Mouse (Mus musculus) frontal cortex, postnatal 10 days (tissue): ENCODE data around the gene Trim26.
"Not testable (repeated sequence)": the region's sequence is repeated elsewhere in the genome, so short reads cannot be mapped to it uniquely, and the experiment has no call there.

Source experiments
- DNase-seq, 2 experiments: peaks; one replicate each; pipeline ENCODE4 v3.0.0; 2022; ENCODE audit warnings: low spot score in 2 of 2, mixed read lengths in 1 of 2

The Trim26 gene

DNA sequence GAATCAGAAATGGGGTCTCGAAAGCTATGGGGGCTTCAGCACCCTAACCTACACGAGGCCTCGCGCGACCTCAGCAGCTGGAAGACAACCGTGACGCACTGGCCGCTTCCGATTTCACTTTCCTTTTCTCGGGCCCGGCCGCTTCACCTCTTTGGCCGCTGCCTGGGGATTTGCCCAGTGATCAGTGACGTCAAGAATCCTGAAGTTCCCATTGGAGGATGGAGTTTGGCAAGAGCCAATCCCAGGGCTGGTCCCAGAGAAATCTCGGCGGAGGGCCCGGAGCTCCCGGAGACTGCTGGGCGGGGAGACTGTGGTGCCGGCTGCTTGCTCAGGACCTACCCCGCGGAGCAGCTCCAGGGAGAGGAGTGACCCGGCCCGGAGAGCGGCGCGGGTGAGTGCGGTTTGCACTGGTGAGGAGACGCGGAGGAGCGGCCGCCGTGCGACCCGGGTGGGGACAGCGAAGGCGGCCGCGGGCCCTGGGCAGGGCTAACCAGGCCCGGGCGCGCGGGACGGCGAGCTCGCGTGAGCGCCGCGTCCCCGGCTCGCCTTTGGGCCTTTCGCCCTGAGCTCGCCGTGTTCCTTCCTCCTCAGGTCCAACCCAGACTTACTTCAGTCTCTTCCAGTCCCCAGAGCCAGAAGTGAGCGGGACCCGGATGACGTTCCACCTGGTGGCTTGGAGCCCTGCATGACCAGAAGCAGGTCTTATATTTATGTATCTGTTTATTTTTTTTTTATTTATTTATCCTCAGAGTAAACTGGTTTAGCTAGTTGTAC is at the start of gene Trim26:
Trim26 (plus strand) TSS at position 261 of the 774 bp plus-strand sequence.
- DNase-seq = peak; percentile 91 to 96

DNA sequence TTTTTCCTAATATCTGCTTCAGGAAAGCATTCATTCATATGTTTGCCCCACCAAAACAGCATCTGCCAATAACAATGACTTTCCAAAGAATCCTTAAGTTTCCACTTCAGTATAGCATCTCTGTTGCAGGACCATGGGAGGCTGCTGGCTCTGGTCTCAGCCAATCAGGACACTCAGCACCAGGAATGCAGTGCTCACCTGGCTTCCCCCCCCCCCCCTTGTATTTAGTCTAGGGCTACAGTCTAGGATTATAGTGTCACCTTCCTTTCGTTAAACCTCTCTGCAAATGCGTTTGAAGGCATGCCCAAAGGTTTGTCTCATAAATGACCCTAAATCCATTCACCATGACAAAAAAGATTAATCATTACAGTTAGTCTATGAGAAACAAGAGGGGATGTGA is 48.6 kb upstream of the Trim26 start:
- no peak for DNase-seq

- DNase-seq = peak; percentile 69 to 73
Measured at GRCm38 (mm10) chr17:36788801-36789200, 48.1 kb upstream of the Trim26 start.

- DNase-seq = no peak
Measured at GRCm38 (mm10) chr17:36799493-36799892, 37.4 kb upstream of the Trim26 start.

- DNase-seq = not testable (repeated sequence)
Measured at GRCm38 (mm10) chr17:36799921-36800462, 36.9 kb upstream of the Trim26 start.

DNA sequence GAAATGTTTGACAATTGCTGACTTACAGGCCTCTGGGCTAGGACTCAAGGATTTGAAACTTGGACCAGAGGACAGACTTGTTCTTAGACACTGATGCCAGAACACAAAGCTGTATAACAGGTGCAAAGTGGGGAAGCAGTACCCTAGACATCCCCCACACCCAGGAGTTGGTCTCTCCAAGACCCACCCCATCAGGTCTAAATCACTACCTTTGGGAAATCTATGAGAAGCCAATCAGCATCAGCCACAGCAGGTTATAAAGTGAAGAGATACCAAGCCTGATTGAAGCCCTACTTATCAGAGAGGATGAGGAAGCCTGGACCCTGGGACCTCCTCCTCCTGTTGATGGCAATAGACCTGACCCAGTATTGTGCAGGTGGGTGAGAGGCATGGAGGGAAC is 25.1 kb upstream of the Trim26 start, which contains the start of gene H2-M10.6:
H2-M10.6 (plus strand) TSS at position 301 of the 400 bp plus-strand sequence.
- DNase-seq = no peak

GRCm38 (mm10) chr17:36824005-36824404 is 12.9 kb upstream of the Trim26 start:
- DNase-seq = peak in 1 of 2 experiments; percentile 44

DNA sequence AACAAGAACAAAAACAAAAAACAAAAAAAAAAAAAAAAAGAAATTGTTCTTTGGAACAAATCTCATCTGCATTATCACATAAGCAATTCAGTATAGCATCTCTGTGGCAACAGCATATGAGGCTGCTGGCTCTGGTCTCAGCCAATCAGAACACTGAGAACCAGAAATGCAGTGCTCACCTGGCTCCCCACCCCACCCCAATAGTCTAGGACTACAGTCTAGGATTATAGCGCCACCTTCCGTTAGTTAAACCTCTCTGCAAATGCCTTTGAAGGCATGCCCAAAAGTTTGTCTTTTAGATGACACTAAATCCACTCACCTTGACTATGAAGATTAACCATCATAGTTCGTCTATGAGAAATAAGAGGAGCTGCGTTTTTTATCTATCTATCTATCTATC is 11.4 kb upstream of the Trim26 start:
- DNase-seq = no peak

DNA sequence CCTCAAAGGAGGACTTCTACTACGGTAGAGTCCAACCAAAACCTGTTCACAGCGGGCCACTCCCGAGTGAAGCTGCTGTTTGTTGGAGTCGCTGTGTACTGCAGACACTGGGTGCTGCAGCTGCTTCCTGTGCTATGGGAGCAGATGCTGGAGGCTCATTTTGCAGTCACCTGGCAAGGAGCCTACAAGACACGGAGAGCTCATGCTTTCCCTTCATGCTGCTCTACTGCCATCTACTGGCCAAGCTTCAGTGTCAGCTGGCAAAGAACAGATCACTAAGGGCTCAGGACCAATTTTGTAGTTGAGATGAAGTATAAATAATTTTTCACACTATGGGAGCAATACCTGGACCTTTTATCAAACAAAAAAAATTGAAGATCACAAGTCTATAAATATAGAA is 10.9 kb upstream of the Trim26 start:
- DNase-seq = peak; percentile 78 to 82

- no peak for DNase-seq
Measured at GRCm38 (mm10) chr17:36828488-36828887, 8.4 kb upstream of the Trim26 start.

- DNase-seq = no peak
Measured at GRCm38 (mm10) chr17:36830470-36830869, 6.5 kb upstream of the Trim26 start.

DNA sequence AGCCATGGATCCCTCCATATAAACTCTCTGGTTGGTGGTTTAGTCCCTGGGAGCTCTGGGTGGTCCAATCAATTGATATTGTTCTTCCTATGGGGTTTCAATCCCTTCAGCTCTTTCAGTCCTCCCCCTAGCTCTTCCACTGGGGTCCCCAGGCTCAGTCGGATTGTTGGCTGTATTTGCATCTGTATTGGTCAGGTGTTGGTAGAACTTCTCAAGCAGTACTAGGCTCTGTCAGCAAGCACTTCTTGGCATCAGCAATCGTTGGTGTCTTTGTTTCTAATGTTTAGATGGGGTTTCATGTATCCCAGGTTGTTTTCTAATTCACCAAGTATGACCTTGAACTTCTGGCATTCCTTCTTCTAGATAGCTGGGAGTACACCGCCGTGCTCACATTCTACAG is 4.2 kb upstream of the Trim26 start:
- DNase-seq = no peak

DNA sequence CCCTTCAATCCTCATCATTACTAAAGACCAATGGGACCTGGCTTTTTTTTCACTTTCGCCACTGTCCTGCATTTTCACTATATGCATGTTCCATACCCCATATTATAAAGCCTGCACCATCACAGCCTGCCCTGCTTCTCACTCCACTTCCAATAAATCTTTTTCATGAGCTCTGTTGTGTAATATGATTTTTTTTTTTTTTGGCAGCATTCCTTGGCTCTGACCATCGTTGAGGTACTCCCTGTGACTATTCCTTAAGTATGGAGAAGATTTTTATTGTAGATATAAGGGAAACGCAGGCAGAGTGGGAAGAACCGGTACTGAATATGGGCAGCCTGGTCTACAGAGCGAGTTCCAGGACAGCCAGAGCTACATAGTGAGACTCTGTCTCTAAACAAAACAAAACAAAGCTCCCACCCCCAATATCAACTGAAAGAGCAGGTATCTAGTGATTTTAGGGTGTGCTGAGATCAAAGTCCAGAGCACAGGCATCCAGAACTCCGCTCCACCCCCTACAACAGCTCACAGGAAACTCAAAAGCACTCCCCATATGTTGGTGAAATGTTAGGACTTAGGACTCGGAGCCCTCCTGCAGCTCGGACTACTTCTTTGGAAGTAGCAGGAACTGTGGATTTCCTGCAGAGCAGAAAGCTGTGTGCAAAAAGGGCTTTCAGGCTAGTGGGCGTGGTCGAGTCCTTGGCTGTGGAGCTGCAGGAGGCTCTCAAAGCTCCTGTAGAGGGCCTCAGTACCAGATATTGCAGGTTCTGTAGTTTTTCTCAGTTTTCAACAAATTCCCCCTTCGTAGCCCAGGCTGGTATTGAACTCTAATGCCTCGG is 1.1 kb upstream of the Trim26 start:
- DNase-seq = peak; percentile 41 to 52

DNA sequence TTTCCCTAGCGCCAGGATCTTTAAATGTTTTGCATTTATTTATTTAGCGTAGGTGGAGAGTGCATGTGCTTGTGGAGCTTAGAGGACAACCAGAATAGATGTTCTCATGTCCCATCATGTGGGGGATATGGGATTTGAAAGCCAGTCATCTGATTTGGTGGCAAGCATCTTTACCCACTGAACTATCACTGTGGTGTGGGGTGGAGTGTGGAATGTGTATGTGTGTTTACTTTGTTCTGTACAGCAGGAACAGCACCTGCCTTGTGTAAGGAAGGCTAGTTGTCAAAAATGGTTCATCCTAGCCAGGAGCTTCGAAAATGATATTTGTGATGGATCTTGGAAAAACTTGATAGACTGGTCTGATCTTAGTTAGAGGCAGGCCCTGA is 514 bp upstream of the Trim26 start:
- DNase-seq = no peak

- no peak for DNase-seq
Measured at GRCm38 (mm10) chr17:36839001-36839400, 2.1 kb downstream of the Trim26 start.

GRCm38 (mm10) chr17:36839931-36840330 is 3.0 kb downstream of the Trim26 start:
- no peak for DNase-seq

GRCm38 (mm10) chr17:36840961-36841445 is 4.1 kb downstream of the Trim26 start:
- DNase-seq = no peak

DNA sequence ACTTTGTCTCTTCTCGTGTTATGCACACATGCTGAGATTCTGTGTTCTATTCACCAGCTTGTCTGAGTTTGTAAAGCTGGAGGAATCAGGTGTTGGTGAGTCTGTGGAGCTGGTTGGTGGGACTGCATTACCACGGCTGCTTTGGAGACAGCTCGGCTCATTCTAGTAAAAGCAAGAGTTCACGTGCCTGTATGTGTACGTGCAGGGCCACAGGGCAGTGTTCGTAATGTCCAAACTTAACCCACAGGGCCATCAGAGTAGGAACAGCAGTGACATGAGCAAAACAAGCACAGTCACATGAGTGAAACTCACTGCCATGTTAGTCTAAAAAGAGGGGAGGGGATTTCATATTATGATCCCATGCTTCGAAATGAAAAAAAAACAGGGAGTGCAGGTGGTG is 6.8 kb downstream of the Trim26 start:
- no peak for DNase-seq

DNA sequence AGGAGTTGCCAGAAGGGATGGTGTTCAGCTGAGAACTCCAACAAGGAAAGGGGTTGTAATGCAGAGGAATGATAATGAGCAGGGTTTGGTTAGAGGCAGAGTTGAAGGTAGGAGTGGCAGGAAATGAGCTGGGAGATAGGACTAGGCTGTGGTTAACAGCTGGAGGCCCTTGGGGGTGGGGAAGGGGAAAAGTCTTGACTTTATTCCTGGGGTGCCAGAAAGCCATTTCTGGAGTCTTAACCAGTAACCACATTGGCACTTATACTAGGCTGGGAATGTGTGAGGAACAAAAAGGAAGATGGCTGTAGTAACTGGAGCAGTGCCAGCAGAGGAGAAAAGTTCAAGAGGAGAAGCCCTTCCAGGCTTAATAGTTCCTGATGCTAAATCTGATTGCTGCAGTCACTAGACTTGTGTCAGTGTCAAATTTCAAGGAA is 7.4 kb downstream of the Trim26 start:
- no peak for DNase-seq

DNA sequence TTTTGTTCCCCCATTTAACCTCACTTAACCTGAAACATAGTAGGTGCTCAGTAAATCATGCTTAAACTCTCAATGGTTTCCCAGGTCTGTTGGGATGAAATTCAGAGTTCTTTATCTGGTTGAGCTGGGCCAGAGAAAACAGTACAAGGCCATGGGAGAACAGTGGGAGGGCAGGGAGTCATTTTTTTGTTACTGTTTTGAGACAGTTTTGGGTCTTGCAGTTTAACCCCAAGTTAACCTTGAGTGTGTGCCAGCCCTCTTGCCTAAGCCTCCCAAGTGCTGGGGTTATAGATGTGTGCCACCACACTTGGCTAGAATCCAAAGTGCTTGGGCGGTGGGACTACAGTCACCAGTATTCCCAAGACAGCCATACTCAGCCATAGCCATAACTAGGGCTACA is 7.8 kb downstream of the Trim26 start:
- no peak for DNase-seq

GRCm38 (mm10) chr17:36848911-36849310 is 12.0 kb downstream of the Trim26 start:
- no peak for DNase-seq

- DNase-seq = no peak
Measured at GRCm38 (mm10) chr17:36849992-36850391, 13.1 kb downstream of the Trim26 start.
